Mouse (Mus musculus) hindbrain, embryonic 16.5 days (tissue): ENCODE data around the gene Kcnb1. TPM values are rescaled to one million over a fixed set of nuclear protein-coding genes. Genes with fewer than 3 reads are reported as not detected.

Experiments used
- ATAC-seq: fragments of 200-750 bp; cut with Nextera tagmentation; 2 replicates; pipeline ENCODE4 v1.8.0; 2017; ENCODE audit warnings: moderate TSS enrichment, moderate library complexity
- H3K27ac ChIP-seq: fragments of 300-500 bp; sonication (generic); 2 replicates; pipeline ENCODE4 v1.5.1; 2014; ENCODE audit warnings: low read depth, mild to moderate bottlenecking, control low read depth, low read length, moderate library complexity
- H3K27me3 ChIP-seq: fragments of 300-500 bp; sonication (generic); replicated peaks from 2 replicates; pipeline ENCODE4 v1.6.1; 2014; ENCODE audit warnings: low read length; ENCODE audit not compliant: control insufficient read depth, insufficient read depth
- H3K36me3 ChIP-seq: fragments of 300-500 bp; sonication (generic); 2 replicates; pipeline ENCODE4 v1.6.1; 2014; ENCODE audit warnings: mild to moderate bottlenecking, low read length, moderate library complexity, mixed read lengths; ENCODE audit not compliant: control insufficient read depth, insufficient read depth
- H3K4me1 ChIP-seq: fragments of 300-500 bp; sonication (generic); 2 replicates; pipeline ENCODE4 v1.6.1; 2014; ENCODE audit warnings: low read depth, low read length; ENCODE audit not compliant: control insufficient read depth, insufficient read depth
- H3K4me2 ChIP-seq: fragments of 300-500 bp; sonication (generic); 2 replicates; pipeline ENCODE4 v1.6.1; 2014; ENCODE audit warnings: mild to moderate bottlenecking, low read length, control low read depth, moderate library complexity
- H3K4me3 ChIP-seq: fragments of 300-500 bp; sonication (generic); 2 replicates; pipeline ENCODE4 v1.5.1; 2014; ENCODE audit warnings: mild to moderate bottlenecking, low read length, control low read depth, moderate library complexity
- H3K9ac ChIP-seq: fragments of 300-500 bp; sonication (generic); 2 replicates; pipeline ENCODE4 v1.6.1; 2014; ENCODE audit warnings: low read depth, mild to moderate bottlenecking, control low read depth, low read length, moderate library complexity
- H3K9me3 ChIP-seq: fragments of 300-500 bp; sonication (generic); 2 replicates; pipeline ENCODE4 v1.6.1; 2014; ENCODE audit warnings: mild to moderate bottlenecking, low read length, moderate library complexity; ENCODE audit not compliant: control insufficient read depth
- WGBS: fragments of 180-500 bp; shearing (Covaris S2); extraction: QIAGEN DNeasy Blood & Tissue Kit; methylation state at CpG from one replicate; pipeline ENCODE4 v1.1.7; 2014; 5-methylcytosine and 5-hydroxymethylcytosine counted together
- polyA plus RNA-seq: library from polyadenylated mRNA; unstranded; fragments of >200 nt; fragmentation: Nextera tagmentation; extraction: Ambion mirVana; gene quantifications from 2 replicates; pipeline ENCODE4 v1.2.1, GENCODE M21; 2015

The Kcnb1 gene
- polyA plus RNA-seq, 1 experiment from 2014 or later: 3.2 TPM

DNA sequence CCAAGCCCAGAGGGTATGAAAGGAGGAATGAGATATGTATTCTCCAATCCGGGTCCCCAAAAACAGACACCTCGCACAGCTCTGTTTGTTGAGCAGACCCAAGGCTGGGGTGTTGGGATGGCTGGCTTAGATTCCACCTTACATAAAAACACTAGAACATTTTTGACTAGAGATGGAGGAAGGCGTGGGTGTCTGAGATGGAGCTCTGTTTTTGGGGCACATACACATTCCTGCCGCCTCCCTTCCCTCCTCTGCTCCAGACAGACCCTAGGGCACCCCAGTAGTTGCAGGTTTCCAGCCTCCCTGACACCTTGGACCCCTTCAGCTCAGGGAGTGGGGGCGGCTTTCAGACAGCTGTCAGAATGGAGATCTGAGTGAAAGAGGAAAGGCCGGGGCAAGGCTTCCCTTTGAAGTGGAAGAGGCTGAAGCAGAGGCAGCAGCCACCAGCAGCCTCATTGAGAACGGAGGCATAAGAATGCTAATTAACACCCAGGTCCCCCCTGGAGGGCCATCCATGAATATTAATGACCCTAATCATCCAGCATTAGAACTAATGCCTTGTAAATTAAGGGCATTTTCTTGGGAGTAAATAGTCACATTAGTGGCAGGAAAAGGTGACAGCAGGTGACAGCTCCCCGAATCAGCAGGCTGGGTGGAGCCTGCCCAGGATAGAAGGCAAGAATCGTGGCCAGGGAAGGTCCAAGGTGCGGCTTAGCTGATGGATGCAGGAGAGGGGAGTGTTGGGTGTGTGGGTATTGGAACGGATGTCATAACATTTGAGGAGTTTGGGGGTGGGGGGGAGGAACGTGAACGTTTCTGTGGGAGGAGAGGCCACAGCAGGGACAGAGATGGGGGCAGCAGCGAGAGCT lies 45.3 kb downstream of the Kcnb1 start:
- Histone ChIP-seq H3K27ac (no peak overlapping the region), H3K27me3 (no peaks in the 10 kb centered on the region), H3K9ac (no peak overlapping the region), H3K36me3 (no peaks in the 10 kb centered on the region), H3K4me2 (no peak overlapping the region), H3K4me3 (no peak overlapping the region), H3K9me3 (no peaks in the 10 kb centered on the region), H3K4me1 (peaks cover 10% of the 10 kb centered on the region)
- ATAC-seq: no peak
- 14% methylated on average over 14 of the region's 14 CpGs for WGBS

- Histone ChIP-seq H3K4me2 (no peak overlapping the region), H3K4me1 (peaks cover 10% of the 10 kb centered on the region), H3K4me3 (no peak overlapping the region), H3K27me3 (no peaks in the 10 kb centered on the region), H3K9me3 (no peaks in the 10 kb centered on the region), H3K36me3 (no peaks in the 10 kb centered on the region), H3K9ac (no peak overlapping the region), H3K27ac (no peak overlapping the region)
- 54% methylated on average over 2 of the region's 2 CpGs for WGBS
- no peak for ATAC-seq
These were observed 46.0 kb downstream of the Kcnb1 start for GRCm38 (mm10) chr2:167143914-167144313.

GRCm38 (mm10) chr2:167142282-167142681 lies 47.7 kb downstream of the Kcnb1 start:
- Histone ChIP-seq H3K4me2 (no peak overlapping the region), H3K27me3 (no peaks in the 10 kb centered on the region), H3K4me3 (no peak overlapping the region), H3K9me3 (no peaks in the 10 kb centered on the region), H3K9ac (no peak overlapping the region), H3K27ac (no peak overlapping the region), H3K4me1 (peaks cover 10% of the 10 kb centered on the region), H3K36me3 (no peaks in the 10 kb centered on the region)
- no peak for ATAC-seq
- 97% methylated on average over 3 of the region's 3 CpGs for WGBS

GRCm38 (mm10) chr2:167141810-167142209 lies 48.1 kb downstream of the Kcnb1 start:
- H3K27ac ChIP-seq: no peak overlapping the region
- H3K9ac ChIP-seq: no peak overlapping the region
- H3K4me1 ChIP-seq: peaks cover 14% of the 10 kb centered on the region
- H3K4me3 ChIP-seq: no peak overlapping the region
- H3K36me3 ChIP-seq: no peaks in the 10 kb centered on the region
- no peak for ATAC-seq
- no peak overlapping the region for H3K4me2 ChIP-seq
- no peaks in the 10 kb centered on the region for H3K27me3 ChIP-seq
- no peaks in the 10 kb centered on the region for H3K9me3 ChIP-seq
- 79% methylated on average over 4 of the region's 4 CpGs for WGBS

- H3K9ac ChIP-seq: no peak overlapping the region
- no peak overlapping the region for H3K27ac ChIP-seq
- 66% methylated on average over 13 of the region's 13 CpGs for WGBS
- no peak overlapping the region for H3K4me2 ChIP-seq
- H3K27me3 ChIP-seq: no peaks in the 10 kb centered on the region
- H3K4me3 ChIP-seq: no peak overlapping the region
- no peaks in the 10 kb centered on the region for H3K9me3 ChIP-seq
- ATAC-seq: no peak
- no peaks in the 10 kb centered on the region for H3K36me3 ChIP-seq
- H3K4me1 ChIP-seq: peaks cover 20% of the 10 kb centered on the region
These were observed 50.1 kb downstream of the Kcnb1 start for GRCm38 (mm10) chr2:167139801-167140269.

GRCm38 (mm10) chr2:167138611-167139010 lies 51.3 kb downstream of the Kcnb1 start:
- Histone ChIP-seq H3K4me1 (peaks cover 11% of the 10 kb centered on the region), H3K27ac (no peak overlapping the region), H3K27me3 (no peaks in the 10 kb centered on the region), H3K4me3 (no peak overlapping the region), H3K9me3 (no peaks in the 10 kb centered on the region), H3K36me3 (no peaks in the 10 kb centered on the region), H3K4me2 (no peak overlapping the region), H3K9ac (no peak overlapping the region)
- WGBS: 64% methylated on average over 6 of the region's 6 CpGs
- ATAC-seq: no peak

GRCm38 (mm10) chr2:167136909-167137308 lies 53.0 kb downstream of the Kcnb1 start:
- peak overlapping the region; percentile 35; the same call in 1 of the 2 replicates for H3K27ac ChIP-seq
- no peaks in the 10 kb centered on the region for H3K9me3 ChIP-seq
- peak overlapping the region; percentile 27 for H3K4me2 ChIP-seq
- peak overlapping the region; percentile 33; the same call in 1 of the 2 replicates for H3K9ac ChIP-seq
- no peaks in the 10 kb centered on the region for H3K27me3 ChIP-seq
- 9% methylated on average over 14 of the region's 14 CpGs for WGBS
- H3K4me3 ChIP-seq: no peak overlapping the region
- no peaks in the 10 kb centered on the region for H3K36me3 ChIP-seq
- H3K4me1 ChIP-seq: peaks cover 11% of the 10 kb centered on the region
- ATAC-seq: peak; percentile 82

- Histone ChIP-seq H3K27ac (no peak overlapping the region), H3K9me3 (no peaks in the 10 kb centered on the region), H3K4me2 (no peak overlapping the region), H3K36me3 (no peaks in the 10 kb centered on the region), H3K4me3 (no peak overlapping the region), H3K27me3 (no peaks in the 10 kb centered on the region), H3K4me1 (peaks cover 33% of the 10 kb centered on the region), H3K9ac (no peak overlapping the region)
- no peak for ATAC-seq
- 34% methylated on average over 8 of the region's 8 CpGs for WGBS
These were observed 57.9 kb downstream of the Kcnb1 start for GRCm38 (mm10) chr2:167132041-167132440.

- WGBS: 34% methylated on average over 9 of the region's 9 CpGs
- no peak overlapping the region; the same call in 1 of the 2 replicates for H3K9ac ChIP-seq
- no peak overlapping the region for H3K4me2 ChIP-seq
- H3K36me3 ChIP-seq: no peaks in the 10 kb centered on the region
- no peaks in the 10 kb centered on the region for H3K9me3 ChIP-seq
- H3K27me3 ChIP-seq: no peaks in the 10 kb centered on the region
- peak overlapping the region; percentile 60; the same call in 1 of the 2 replicates for H3K27ac ChIP-seq
- H3K4me1 ChIP-seq: peaks cover 24% of the 10 kb centered on the region
- ATAC-seq: peak; percentile 38; the same call in 1 of the 2 replicates
- H3K4me3 ChIP-seq: no peak overlapping the region
These were observed 59.7 kb downstream of the Kcnb1 start for GRCm38 (mm10) chr2:167130050-167130770.
